Mouse (Mus musculus) bone marrow macrophage, adult 2 months (primary cell): ENCODE measurements at regions not wholly inside any gene's neighbourhood (a gene's known extent, or its start where the extent isn't known, plus 50 kb on each side); places are given as distances from the start of the nearest gene placed in this dataset.
"Not testable (repeated sequence)": the region's sequence is repeated elsewhere in the genome, so short reads cannot be mapped to it uniquely, and the experiment has no call there.

Experiments used
- H3K27ac ChIP-seq: 2 replicates; pipeline ENCODE4 v1.5.1; 2012; ENCODE audit warnings: low read depth, low read length; ENCODE audit not compliant: insufficient read depth
- H3K4me1 ChIP-seq: 2 replicates; pipeline ENCODE4 v1.6.1; 2012; ENCODE audit warnings: low read length; ENCODE audit not compliant: control insufficient read depth, insufficient read depth
- H3K4me3 ChIP-seq: 2 replicates; pipeline ENCODE4 v1.5.1; 2012; ENCODE audit warnings: mild to moderate bottlenecking, low read length, moderate library complexity; ENCODE audit not compliant: insufficient read depth
- CTCF ChIP-seq: IDR thresholded peaks from 2 replicates; pipeline ENCODE4 v1.5.1; 2012; ENCODE audit warnings: low read depth, mild to moderate bottlenecking, low read length, moderate library complexity
- POLR2A ChIP-seq: IDR thresholded peaks from 2 replicates; pipeline ENCODE4 v1.6.1; 2012; ENCODE audit warnings: mild to moderate bottlenecking, low read depth, low read length, borderline replicate concordance

DNA sequence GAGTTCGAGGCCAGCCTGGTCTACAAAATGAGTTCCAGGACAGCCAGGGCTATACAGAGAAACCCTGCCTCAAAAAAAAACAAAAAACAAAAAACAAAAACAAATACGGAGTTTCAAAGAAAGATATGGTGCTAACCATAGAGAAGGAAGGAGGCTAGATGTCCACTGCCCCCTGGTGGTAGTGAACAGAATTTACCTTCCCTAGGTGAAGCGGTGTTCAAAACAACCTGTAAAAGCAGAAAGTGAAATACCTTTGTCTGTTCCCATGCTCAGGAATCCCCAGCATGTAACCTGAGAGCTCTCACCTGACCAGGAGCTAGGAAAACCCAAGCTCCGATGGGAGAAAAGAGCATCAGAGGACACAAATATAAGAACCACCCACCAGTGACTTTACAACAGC is 173.1 kb upstream of the Rhobtb1 start:
- no peaks in the 10 kb centered on the region for H3K4me1 ChIP-seq
- no peak overlapping the region for H3K4me3 ChIP-seq
- no peak overlapping the region for H3K27ac ChIP-seq
- TF ChIP-seq POLR2A: no peak
- TF ChIP-seq CTCF: no peak

- TF ChIP-seq POLR2A (no peak), CTCF (no peak)
- Histone ChIP-seq H3K4me1 (no peaks in the 10 kb centered on the region), H3K4me3 (no peak overlapping the region), H3K27ac (no peak overlapping the region)
These were observed 171.3 kb upstream of the Rhobtb1 start for GRCm38 (mm10) chr10:68979949-68980348.

- TF ChIP-seq CTCF: no peak
- TF ChIP-seq POLR2A: no peak
- Histone ChIP-seq H3K4me1 (no peaks in the 10 kb centered on the region), H3K4me3 (no peak overlapping the region), H3K27ac (no peak overlapping the region)
These were observed 168.9 kb upstream of the Rhobtb1 start for GRCm38 (mm10) chr10:68982288-68982687.

- TF ChIP-seq POLR2A (no peak), CTCF (no peak)
- Histone ChIP-seq H3K4me1 (no peaks in the 10 kb centered on the region), H3K4me3 (no peak overlapping the region), H3K27ac (no peak overlapping the region)
These were observed 160.7 kb upstream of the Rhobtb1 start for GRCm38 (mm10) chr10:68990584-68990983.

DNA sequence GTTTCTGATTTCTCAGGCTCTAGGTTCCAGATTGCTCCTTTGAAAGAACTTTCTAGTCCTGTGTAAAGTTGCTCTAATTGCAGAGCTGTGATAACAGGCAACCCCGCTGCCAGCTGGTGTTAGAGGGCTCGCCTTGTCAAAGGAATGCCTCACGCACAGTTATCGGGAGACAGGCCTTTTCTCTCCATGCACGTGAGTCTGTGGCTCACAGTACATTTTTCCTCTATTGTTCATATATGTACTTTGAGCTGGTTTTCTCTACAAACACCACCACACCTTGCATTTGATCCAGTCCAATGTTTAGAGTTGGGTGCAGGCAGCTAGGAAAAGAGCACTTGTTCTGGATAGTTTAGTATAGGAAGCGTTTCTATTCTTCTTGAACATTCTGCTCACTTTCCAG is 151.6 kb upstream of the Rhobtb1 start:
- no peak for TF ChIP-seq POLR2A
- TF ChIP-seq CTCF: no peak
- Histone ChIP-seq H3K27ac (no peak overlapping the region), H3K4me1 (no peaks in the 10 kb centered on the region), H3K4me3 (no peak overlapping the region)

GRCm38 (mm10) chr10:69001654-69002435 is 149.4 kb upstream of the Rhobtb1 start:
- no peak overlapping the region for H3K4me3 ChIP-seq
- no peak overlapping the region for H3K27ac ChIP-seq
- no peak for TF ChIP-seq CTCF
- H3K4me1 ChIP-seq: no peaks in the 10 kb centered on the region

GRCm38 (mm10) chr10:69005199-69005872 is 145.9 kb upstream of the Rhobtb1 start:
- Histone ChIP-seq H3K27ac (no peak overlapping the region), H3K4me3 (no peak overlapping the region), H3K4me1 (no peaks in the 10 kb centered on the region)
- peak; percentile 83 for TF ChIP-seq CTCF
- TF ChIP-seq POLR2A: no peak

GRCm38 (mm10) chr10:69008679-69009078 is 142.6 kb upstream of the Rhobtb1 start:
- H3K4me1 ChIP-seq, H3K4me3 ChIP-seq, H3K27ac ChIP-seq: not testable (repeated sequence)

DNA sequence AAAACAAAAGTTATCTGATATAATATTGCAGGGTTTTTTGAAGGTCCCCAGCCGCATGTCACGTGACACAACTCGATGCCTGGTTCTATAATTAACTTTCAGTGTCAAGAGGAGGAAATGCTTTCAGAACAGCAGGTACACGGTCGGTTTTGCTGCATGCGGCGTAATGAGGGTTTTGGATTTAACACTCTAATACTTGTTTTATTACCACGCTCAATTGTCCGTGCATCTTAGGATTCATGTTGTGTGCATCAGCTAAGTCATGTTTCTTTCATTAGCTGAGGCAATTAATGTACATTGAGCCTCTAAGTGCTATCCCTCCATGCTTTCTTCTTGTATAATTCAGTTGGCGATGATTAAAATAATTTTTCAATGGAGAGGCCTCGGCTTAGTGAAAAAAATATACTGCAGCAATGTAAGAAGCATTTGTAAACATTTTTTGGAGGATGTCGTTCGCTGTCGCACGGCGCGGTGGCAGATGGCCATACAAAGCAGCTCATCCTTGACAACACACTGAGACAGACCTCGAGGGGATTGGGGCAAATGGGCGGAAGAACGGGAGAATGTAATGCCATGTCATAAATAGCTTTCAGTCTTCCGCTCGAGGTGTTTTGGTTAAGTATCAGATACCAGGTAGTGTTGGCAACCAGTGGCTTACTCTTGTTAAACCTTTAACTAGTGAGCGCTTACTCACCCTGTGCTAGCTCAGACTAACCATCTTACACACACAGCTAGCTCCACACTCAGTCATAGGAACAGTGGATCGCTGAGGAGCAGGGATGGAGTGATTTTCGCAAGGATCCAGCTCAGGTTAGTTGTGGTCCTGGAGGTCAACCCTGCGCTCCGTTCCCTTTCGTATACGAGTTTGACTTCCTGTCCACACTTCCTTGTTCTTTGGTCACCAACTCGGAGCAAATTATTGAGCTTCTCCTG is 130.2 kb upstream of the Rhobtb1 start:
- H3K4me3 ChIP-seq: no peak overlapping the region
- H3K4me1 ChIP-seq: no peaks in the 10 kb centered on the region
- no peak overlapping the region for H3K27ac ChIP-seq
- no peak for TF ChIP-seq CTCF
- no peak for TF ChIP-seq POLR2A

DNA sequence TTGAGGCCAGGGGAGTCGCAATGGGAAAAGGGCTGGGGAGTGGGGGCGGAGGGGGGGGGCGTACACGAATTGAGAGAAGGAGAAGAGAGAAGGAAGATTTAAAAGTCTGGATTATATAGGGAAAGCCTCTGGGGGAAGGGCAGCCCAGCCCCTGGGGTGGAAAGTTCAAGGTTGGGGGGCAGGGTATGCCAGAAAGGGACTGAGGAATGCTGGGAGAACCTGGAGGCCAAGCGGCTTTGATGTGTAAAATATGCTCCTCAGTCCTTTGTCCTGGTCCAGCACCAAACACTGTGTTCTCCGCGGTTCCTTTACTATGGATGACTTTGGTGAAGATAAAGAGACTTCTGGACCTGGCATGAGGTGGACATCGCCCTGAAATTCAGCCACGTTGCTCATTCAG is 117.8 kb upstream of the Rhobtb1 start:
- Histone ChIP-seq H3K27ac (no peak overlapping the region), H3K4me1 (no peaks in the 10 kb centered on the region), H3K4me3 (no peak overlapping the region)
- TF ChIP-seq CTCF (no peak), POLR2A (no peak)
